Mouse (Mus musculus): ENCODE results near the gene Hexb. TPM values are rescaled to one million over a fixed set of nuclear protein-coding genes. Genes with fewer than 3 reads are reported as not detected.

Gene Hexb
- total RNA-seq (2021), result 100 to 1,000 TPM; 104 to 107 TPM
- long read RNA-seq, experiment 1, transcript Hexb-201 (14 exons, 1,905 nt), result major isoform, 291 of 307 reads
- long read RNA-seq, experiment 1, partial matches to known transcripts, result 3 of 307 reads
- long read RNA-seq, experiment 1, other reads (novel, unspliced or antisense), result 13 of 307 reads
- long read RNA-seq, experiment 2, transcript Hexb-201 (14 exons, 1,905 nt), result major isoform, 225 of 237 reads
- long read RNA-seq, experiment 2, partial matches to known transcripts, result 5 of 237 reads
- long read RNA-seq, experiment 2, other reads (novel, unspliced or antisense), result 7 of 237 reads

DNA sequence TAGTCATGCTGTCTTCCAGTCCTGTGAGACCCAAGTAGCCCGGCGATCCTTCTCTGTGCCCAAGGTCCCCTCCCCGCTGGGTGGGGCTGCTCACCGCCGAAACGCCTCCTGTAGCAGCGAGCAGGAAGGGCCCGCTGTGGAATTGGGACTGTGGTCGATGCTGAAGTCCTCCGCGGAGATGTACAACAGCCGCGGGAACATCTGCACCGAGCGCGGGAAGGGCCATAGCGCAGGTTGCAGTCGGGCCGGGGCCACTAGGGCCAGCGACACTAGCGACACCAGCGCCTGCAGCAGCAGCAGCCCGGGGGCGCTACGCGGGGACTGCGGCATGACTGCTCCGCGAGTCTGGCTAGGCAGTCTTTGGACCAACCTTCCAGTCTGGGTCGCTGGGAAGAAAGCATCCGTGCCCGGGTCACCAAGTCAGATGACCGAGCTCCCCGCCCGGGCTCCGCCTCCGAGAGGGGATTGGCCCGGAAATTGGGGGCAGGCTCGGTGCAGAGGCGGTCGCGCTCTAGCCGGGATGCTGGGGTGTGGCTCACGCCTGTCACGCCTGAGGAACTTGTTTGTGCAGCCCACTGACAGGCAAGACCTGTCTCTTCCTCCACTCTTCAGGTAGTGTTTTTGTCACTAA lies at the start of gene Hexb:
Gene Hexb, minus strand, starts transcription at position 426 of the 631 bp plus-strand sequence.
- intact Hi-C loops (cut with DNase I), result no loop called here
- DNase-seq (ENCODE audit: low spot score in 2 of 2), result peak; percentile 82 to 86

DNA sequence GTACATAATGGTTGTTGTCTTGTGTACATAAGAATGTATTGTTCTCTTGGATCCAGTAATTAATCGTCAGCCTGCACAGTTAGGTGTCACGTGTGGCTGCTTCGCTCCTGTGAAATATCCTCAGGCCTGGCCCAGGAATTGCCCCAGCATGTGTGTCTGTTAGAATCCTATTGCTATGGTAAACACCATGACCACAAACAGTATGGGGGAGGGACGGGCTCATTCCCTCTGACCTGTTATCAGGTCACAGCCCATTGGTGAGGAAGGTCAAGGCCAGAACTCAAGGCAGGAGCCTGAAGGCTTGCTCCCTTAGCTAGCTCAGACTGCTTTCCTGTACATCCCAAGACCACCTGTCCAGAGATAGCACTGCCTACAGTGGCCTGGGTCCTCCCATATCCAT lies 49.6 kb upstream of the Hexb start:
- no peak for DNase-seq (ENCODE audit: low spot score in 2 of 2)

DNA sequence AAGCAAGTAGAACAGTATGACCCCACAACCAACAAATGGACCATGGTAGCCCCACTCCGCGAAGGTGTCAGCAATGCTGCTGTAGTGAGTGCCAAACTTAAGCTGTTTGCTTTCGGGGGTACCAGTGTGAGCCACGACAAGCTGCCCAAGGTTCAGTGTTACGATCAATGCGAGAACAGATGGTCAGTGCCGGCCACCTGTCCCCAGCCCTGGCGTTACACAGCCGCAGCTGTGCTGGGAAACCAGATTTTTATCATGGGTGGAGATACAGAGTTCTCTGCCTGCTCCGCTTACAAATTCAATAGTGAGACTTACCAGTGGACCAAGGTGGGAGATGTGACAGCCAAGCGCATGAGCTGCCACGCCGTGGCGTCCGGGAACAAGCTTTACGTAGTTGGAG lies 48.1 kb upstream of the Hexb start:
- intact Hi-C loops (cut with DNase I), result loop anchor here (10.0 kb wide), 1 partner anchor 299 kb away; no protein-coding TSS in a partner anchor
- no peak for DNase-seq (ENCODE audit: low spot score in 2 of 2)

More for the DNA sequence above, 49.6 kb upstream of the Hexb start:
- intact Hi-C loops (cut with DNase I), result loop anchor here (10.0 kb wide), 1 partner anchor 297 kb away; no protein-coding TSS in a partner anchor

GRCm38 (mm10) chr13:97245157-97245556 lies 47.0 kb upstream of the Hexb start:
- no peak for DNase-seq (ENCODE audit: low spot score in 2 of 2)
- intact Hi-C loops (cut with DNase I), result loop anchor here (10.0 kb wide), 1 partner anchor 300 kb away; no protein-coding TSS in a partner anchor

- no peak for DNase-seq (ENCODE audit: low spot score in 2 of 2)
- intact Hi-C loops (cut with DNase I), result loop anchor here (5.0 to 10.0 kb wide), 3 partner anchors 193 to 388 kb away; no protein-coding TSS in a partner anchor
Measured at GRCm38 (mm10) chr13:97244712-97245105, 46.6 kb upstream of the Hexb start.

GRCm38 (mm10) chr13:97243962-97244711 lies 46.0 kb upstream of the Hexb start:
- intact Hi-C loops (cut with DNase I), result loop anchor here (5.0 to 10.0 kb wide), 3 partner anchors 193 to 388 kb away; no protein-coding TSS in a partner anchor
- no peak for DNase-seq (ENCODE audit: low spot score in 2 of 2)

DNA sequence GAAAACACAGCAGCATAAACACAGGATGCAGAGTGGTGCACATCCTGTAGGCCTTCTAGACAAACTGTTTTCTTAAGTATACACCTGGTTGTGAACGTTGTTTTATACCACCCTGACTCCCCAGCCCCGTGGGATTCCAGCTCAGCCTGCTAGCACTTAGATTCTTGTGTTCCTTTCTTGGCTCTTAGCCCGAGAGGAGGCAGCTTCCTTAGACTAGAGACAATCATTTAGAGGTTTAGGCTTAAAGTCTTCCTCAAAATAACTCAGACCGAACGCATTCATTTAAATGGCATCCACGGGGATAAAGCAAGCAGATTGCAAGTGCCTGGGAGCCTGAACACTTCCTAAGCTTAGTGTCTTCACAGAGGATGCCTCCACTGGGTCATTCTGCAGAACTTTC lies 44.6 kb upstream of the Hexb start:
- DNase-seq (ENCODE audit: low spot score in 2 of 2), result peak in 1 of 2 experiments; percentile 45
- intact Hi-C loops (cut with DNase I), result loop anchor here (5.0 to 10.0 kb wide), 3 partner anchors 195 to 390 kb away; no protein-coding TSS in a partner anchor

DNA sequence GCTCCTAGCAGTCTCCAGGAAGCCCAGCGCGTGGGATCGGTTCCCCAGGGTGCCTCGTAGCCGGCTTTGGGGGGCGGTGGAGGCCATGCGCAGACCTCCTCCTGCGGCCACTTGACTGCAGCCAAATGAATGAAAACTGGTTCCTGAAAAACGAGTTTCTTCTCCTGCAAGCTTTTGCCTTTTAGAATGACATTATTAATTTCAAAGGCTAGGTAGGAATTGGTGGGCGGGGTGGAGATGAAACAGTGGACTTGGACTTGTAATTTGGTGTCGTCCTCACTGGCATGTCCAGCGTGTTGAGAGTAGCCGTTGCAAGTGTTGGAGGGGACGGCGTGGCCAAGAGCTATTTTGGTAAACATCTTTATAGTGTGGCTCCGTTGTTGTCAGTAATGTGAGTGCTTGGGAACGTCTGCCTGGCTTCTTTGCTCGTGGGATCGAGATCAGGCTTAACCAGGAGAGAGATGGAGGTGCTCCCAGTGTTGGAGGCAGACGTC lies 43.7 kb upstream of the Hexb start:
- DNase-seq (ENCODE audit: low spot score in 2 of 2), result no peak
- intact Hi-C loops (cut with DNase I), result loop anchor here (5.0 to 10.0 kb wide), 3 partner anchors 195 to 390 kb away; no protein-coding TSS in a partner anchor

DNA sequence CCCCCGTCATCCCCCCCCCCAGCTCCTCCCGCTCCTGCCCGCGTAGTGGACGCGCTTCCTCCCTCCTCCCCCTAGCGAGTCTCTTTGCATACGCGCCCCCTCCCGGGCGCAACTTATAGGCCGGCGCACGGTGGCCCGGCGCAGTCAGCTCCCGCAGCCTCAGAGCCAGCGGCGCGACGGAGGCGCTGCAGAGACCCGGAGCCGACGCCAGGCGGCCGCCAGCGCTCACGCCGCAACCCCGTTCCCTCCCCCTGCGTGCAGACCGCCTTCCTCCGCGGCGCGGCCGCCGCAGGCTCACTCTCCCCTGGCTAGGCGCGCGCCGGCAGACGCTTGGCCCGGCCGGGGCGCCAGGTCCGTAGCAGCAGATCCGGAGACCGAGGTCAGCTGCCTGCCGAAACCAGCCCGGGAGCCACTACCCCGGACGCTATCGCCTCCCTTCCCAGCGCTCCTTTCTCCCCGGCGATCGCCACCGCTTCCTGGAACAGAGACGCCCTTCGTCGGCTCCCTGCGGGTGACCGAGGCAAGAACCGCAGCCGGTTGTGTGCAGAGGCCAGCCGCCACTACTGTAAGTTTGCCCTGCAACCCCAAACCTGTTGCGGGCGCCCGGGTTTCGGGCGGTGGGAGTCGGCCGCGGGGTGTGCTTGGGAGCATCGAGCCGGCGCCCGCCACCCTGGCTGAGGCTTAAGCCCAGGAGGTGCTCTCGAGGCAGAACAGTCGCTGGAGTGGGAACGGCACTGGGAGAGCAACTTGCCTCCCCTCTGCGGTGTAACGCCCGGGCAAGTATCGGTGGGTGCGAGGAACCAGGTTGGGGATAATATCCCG lies 43.0 kb upstream of the Hexb start, which contains the start of gene Enc1:
Gene Enc1, plus strand, starts transcription at position 141 of the 822 bp plus-strand sequence.
- intact Hi-C loops (cut with DNase I), result loop anchor here (5.0 to 10.0 kb wide), 3 partner anchors 196 to 391 kb away; no protein-coding TSS in a partner anchor
- DNase-seq (ENCODE audit: low spot score in 2 of 2), result peak; percentile 91 to 93

GRCm38 (mm10) chr13:97240279-97240964 lies 42.3 kb upstream of the Hexb start:
- intact Hi-C loops (cut with DNase I), result loop anchor here (5.0 to 10.0 kb wide), 3 partner anchors 197 to 392 kb away; no protein-coding TSS in a partner anchor
- DNase-seq (ENCODE audit: low spot score in 2 of 2), result peak; percentile 77 to 86

DNA sequence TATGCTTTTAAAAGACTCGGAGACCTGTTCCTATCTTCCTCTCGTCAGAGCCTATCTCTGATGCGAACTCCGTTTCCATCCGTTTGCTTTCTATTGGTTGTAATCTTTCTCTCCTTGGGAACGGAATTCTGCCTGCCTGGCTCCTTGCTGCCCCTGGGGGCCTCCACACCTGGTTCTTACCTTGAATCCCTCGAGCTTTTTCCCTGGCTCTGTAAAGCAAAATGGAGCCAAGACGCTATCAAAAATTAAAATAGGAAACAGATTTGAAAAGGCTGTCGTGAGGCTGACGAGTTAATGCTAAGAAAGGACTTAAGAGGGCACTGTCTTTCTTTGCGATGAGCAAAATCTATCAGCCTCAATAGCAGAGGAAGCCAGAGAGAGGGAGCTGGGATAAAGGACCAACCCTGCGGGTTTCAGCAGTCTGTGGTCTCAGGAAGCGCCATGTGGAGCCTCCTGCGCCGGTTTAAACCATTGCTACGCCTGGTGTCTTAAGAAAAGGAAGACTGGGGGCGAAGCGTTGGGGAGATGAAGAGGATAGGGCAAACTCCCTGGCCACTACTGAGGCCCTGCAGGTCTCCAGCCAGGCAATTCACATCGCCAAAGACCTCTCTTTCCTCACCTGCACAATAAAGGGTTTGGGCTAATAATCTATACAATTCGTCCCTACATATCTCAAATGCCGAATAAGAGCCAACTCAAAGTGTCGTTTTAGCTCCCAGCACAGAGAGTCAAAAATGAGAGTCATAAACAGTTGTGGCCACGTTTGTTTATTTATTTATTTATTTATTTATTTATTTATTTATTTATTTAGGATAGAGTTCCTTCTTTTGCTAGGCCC lies 41.4 kb upstream of the Hexb start:
- intact Hi-C loops (cut with DNase I), result loop anchor here (5.0 to 10.0 kb wide), 5 partner anchors 198 to 1005 kb away; no protein-coding TSS in a partner anchor
- DNase-seq (ENCODE audit: low spot score in 2 of 2), result peak; percentile 72 to 80

GRCm38 (mm10) chr13:97238181-97238981 lies 40.2 kb upstream of the Hexb start:
- intact Hi-C loops (cut with DNase I), result loop anchor here (10.0 kb wide), 2 partner anchors 786 to 1006 kb away; no protein-coding TSS in a partner anchor

GRCm38 (mm10) chr13:97237700-97238099 lies 39.5 kb upstream of the Hexb start:
- intact Hi-C loops (cut with DNase I), result loop anchor here (10.0 kb wide), 2 partner anchors 787 to 1007 kb away; no protein-coding TSS in a partner anchor

More at GRCm38 (mm10) chr13:97238181-97238981, 40.2 kb upstream of the Hexb start:
- DNase-seq (ENCODE audit: low spot score in 2 of 2), result no peak

DNA sequence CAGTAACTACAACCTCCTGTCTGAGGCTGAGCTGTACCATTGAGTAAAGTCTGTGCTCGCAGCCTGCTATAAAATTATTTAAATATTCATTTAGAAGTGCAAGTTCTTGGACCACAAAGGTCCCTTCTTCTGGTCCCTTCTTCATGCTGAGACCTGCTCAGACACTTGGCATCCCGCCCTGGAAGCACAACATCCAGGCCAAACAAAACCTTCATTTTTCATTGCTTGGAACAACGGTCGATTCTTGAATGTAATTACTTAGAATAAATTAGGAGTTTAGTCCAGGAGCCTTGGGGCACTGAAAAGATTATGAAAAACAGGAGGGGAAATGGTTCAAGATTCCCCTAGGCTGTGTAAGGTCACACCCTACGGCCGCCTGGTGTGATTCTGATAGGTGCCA lies 37.8 kb upstream of the Hexb start:
- intact Hi-C loops (cut with DNase I), result loop anchor here (1.0 to 10.0 kb wide), 3 partner anchors 702 to 1009 kb away; no protein-coding TSS in a partner anchor

More at GRCm38 (mm10) chr13:97237700-97238099, 39.5 kb upstream of the Hexb start:
- no peak for DNase-seq (ENCODE audit: low spot score in 2 of 2)

DNA sequence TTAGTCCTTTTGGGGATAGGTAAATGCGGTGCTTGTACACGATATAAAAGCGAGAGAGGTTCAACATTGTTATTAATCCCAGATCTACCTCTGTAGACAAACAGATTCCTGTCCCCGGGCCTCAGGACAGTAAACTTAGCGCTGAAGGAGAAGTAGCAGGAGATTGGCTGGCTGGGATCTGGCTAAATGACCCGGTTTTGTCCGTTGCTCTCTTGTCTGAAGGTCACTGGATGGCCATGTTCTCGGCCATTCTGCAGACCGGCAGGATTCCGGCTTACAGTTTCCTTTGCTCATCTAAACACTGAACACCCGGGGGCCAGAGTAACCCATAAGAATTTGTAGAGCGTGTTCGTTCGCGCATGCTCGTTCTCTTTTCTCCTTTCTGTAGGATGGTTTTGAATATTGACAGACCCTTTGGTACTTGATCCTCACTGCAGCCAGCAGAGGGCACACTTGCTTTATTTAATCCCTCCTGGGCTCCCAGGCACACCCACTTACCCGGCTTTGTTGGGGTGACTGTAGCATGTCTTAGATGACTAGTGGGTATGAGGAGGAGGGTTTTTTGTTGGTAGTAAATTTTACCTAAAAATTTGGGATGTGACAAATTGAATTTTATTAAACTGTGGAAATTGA lies 36.7 kb upstream of the Hexb start:
- DNase-seq (ENCODE audit: low spot score in 2 of 2), result peak; percentile 86 to 92
- intact Hi-C loops (cut with DNase I), result loop anchor here (1.0 to 10.0 kb wide), 3 partner anchors 703 to 1010 kb away; no protein-coding TSS in a partner anchor

More for the DNA sequence above, 37.8 kb upstream of the Hexb start:
- DNase-seq (ENCODE audit: low spot score in 2 of 2), result no peak

All from left cerebral cortex, postnatal 14 days (tissue).